Mouse (Mus musculus): ENCODE results near the gene Gm8926. TPM values are rescaled to one million over a fixed set of nuclear protein-coding genes. Genes with fewer than 3 reads are reported as not detected.

Gene Gm8926
- polyA plus RNA-seq (2012; rRNA removed) = not detected in 2 replicates

GRCm38 (mm10) chr5:11770248-11770647, at the start of gene Gm8926:
Gene Gm8926, plus strand, starts transcription at chr5:11770548.

Other genes starting within 250 kb of the Gm8926 start
- gene Gm6460, start 175.6 kb upstream of the Gm8926 start, polyA plus RNA-seq (2012; rRNA removed) = not detected in 2 replicates
- gene Gm8922, start 88.6 kb upstream of the Gm8926 start, polyA plus RNA-seq (2012; rRNA removed) = not detected in 2 replicates
- not detected in 2 replicates for gene Gm6465, start 75.0 kb downstream of the Gm8926 start, polyA plus RNA-seq (2012; rRNA removed)
- gene 4933402N22Rik, start 147.5 kb downstream of the Gm8926 start, polyA plus RNA-seq (2012; rRNA removed) = not detected in 2 replicates